Mouse (Mus musculus) ES-E14 (cell line): ENCODE results near the gene Me1.

Experiments used
- HCFC1 ChIP-seq: IDR thresholded peaks from 2 replicates; pipeline ENCODE4 v1.6.1; 2012; ENCODE audit warnings: low read length, inconsistent platforms, borderline replicate concordance; ENCODE audit not compliant: insufficient read depth
- MAFK ChIP-seq: IDR thresholded peaks from 2 replicates; pipeline ENCODE4 v1.6.1; 2014; ENCODE audit warnings: mild to moderate bottlenecking, low read depth, low read length, inconsistent platforms; ENCODE audit not compliant: insufficient read depth
- ZC3H11A ChIP-seq: IDR thresholded peaks from 2 replicates; pipeline ENCODE4 v1.6.1; 2012; ENCODE audit warnings: low read depth, mild to moderate bottlenecking, inconsistent platforms, low read length, borderline replicate concordance

DNA sequence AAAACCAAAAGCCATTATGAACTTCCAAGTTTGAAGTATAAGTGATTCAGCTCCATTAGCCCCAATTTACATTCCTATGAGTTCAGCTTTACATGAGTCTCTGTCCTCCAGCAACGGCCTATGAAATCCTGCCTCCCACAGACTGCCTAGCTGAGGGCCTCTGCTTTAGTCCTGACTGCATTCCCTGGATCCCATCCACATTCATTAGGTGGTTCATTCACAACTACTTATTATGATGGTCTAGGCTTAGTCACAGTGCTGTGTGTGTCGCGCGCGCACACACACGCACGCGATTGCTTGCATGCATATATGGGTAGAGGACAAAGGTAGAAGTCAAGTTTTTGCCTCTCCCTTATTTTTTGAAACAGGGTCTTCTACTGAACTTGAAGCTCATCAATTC is 43.0 kb upstream of the Me1 start:
- no peak for TF ChIP-seq HCFC1
- TF ChIP-seq ZC3H11A, result no peak
- no peak for TF ChIP-seq MAFK
